Mouse (Mus musculus) forebrain, postnatal 0 days (tissue): ENCODE measurements around the gene Cipc. TPM values are rescaled to one million over a fixed set of nuclear protein-coding genes. Genes with fewer than 3 reads are reported as not detected.

Experiments used
- ATAC-seq: fragments of 200-750 bp; cut with Nextera tagmentation; 2 replicates; pipeline ENCODE4 v1.8.0; 2017; ENCODE audit warnings: mild to moderate bottlenecking, moderate library complexity
- DNase-seq: peaks from one replicate; pipeline ENCODE4 v3.0.0-alpha.2; 2015
- H3K27ac ChIP-seq: fragments of 300-500 bp; sonication (generic); 2 replicates; pipeline ENCODE4 v1.5.1; 2014; ENCODE audit warnings: low read depth, mild to moderate bottlenecking, antibody characterized with exemption, low read length, moderate library complexity, mixed read lengths
- H3K27me3 ChIP-seq: fragments of 300-500 bp; sonication (generic); 2 replicates; pipeline ENCODE4 v1.6.1; 2014; ENCODE audit warnings: mild to moderate bottlenecking, low read length, mixed read lengths; ENCODE audit not compliant: insufficient read depth
- H3K36me3 ChIP-seq: fragments of 300-500 bp; sonication (generic); 2 replicates; pipeline ENCODE4 v1.6.1; 2014; ENCODE audit warnings: mild to moderate bottlenecking, moderate library complexity; ENCODE audit not compliant: insufficient read depth
- H3K4me1 ChIP-seq: fragments of 300-500 bp; sonication (generic); 2 replicates; pipeline ENCODE4 v1.6.1; 2014; ENCODE audit warnings: antibody characterized with exemption; ENCODE audit not compliant: insufficient read depth
- H3K4me2 ChIP-seq: fragments of 300-500 bp; sonication (generic); 2 replicates; pipeline ENCODE4 v1.6.1; 2014; ENCODE audit warnings: low read depth, mild to moderate bottlenecking, moderate library complexity
- H3K4me3 ChIP-seq: fragments of 300-500 bp; sonication (generic); 2 replicates; pipeline ENCODE4 v1.5.1; 2014; ENCODE audit warnings: low read depth, low read length, mixed read lengths
- H3K9ac ChIP-seq: fragments of 300-500 bp; sonication (generic); 2 replicates; pipeline ENCODE4 v1.6.1; 2014; ENCODE audit warnings: mild to moderate bottlenecking
- H3K9me3 ChIP-seq: fragments of 300-500 bp; sonication (generic); 2 replicates; pipeline ENCODE4 v1.6.1; 2016; ENCODE audit warnings: low read length
- CTCF ChIP-seq: sonication (generic); IDR thresholded peaks from 2 replicates; pipeline ENCODE4 v1.5.1; 2016; ENCODE audit warnings: antibody characterized with exemption, control low read depth, low read depth
- WGBS: fragments of 180-500 bp; shearing (Covaris S2); extraction: QIAGEN DNeasy Blood & Tissue Kit; methylation state at CpG from one replicate; pipeline ENCODE4 v1.1.7; 2014; 5-methylcytosine and 5-hydroxymethylcytosine counted together
- polyA plus RNA-seq: library from polyadenylated mRNA; unstranded; fragments of >200 nt; fragmentation: Nextera tagmentation; extraction: Ambion mirVana; gene quantifications from 2 replicates; pipeline ENCODE4 v1.2.1, GENCODE M21; 2015
- total RNA-seq: library from RNA; depleted of rRNA; stranded (reverse); fragments of >200 nt; gene quantifications from 2 replicates; pipeline ENCODE4 v1.2.3, GENCODE M21; 2014

The Cipc gene
- total and polyA plus RNA-seq, 2 experiments from 2014 or later = 38.1 to 62.9 TPM

GRCm38 (mm10) chr12:86971089-86971488 lies 24.2 kb downstream of the Cipc start:
- peaks cover 5% of the 10 kb centered on the region for H3K4me1 ChIP-seq
- no peaks in the 10 kb centered on the region for H3K9me3 ChIP-seq
- TF ChIP-seq CTCF = no peak
- ATAC-seq (no peak), DNase-seq (no peak)
- no peak overlapping the region for H3K4me2 ChIP-seq
- no peak overlapping the region for H3K27ac ChIP-seq
- no peaks in the 10 kb centered on the region for H3K27me3 ChIP-seq
- WGBS = 93% methylated on average over 7 of the region's 7 CpGs
- no peak overlapping the region for H3K9ac ChIP-seq
- no peaks in the 10 kb centered on the region; the same call in 1 of the 2 replicates for H3K36me3 ChIP-seq
- no peak overlapping the region for H3K4me3 ChIP-seq

GRCm38 (mm10) chr12:86973216-86973615 lies 26.4 kb downstream of the Cipc start:
- 16% methylated on average over 7 of the region's 7 CpGs for WGBS
- Histone ChIP-seq H3K9ac (no peak overlapping the region), H3K4me2 (no peak overlapping the region), H3K36me3 (no peaks in the 10 kb centered on the region; the same call in 1 of the 2 replicates), H3K4me3 (no peak overlapping the region), H3K4me1 (peaks cover 5% of the 10 kb centered on the region), H3K27me3 (no peaks in the 10 kb centered on the region), H3K27ac (0 out of 2 replicates have a peak overlapping the region, but pooled peaks have one; percentile 15), H3K9me3 (no peaks in the 10 kb centered on the region)
- DNase-seq = peak; percentile 60
- no peak for ATAC-seq
- no peak for TF ChIP-seq CTCF

- Histone ChIP-seq H3K4me3 (no peak overlapping the region), H3K27ac (no peak overlapping the region), H3K27me3 (no peaks in the 10 kb centered on the region), H3K9ac (no peak overlapping the region), H3K36me3 (no peaks in the 10 kb centered on the region; the same call in 1 of the 2 replicates), H3K4me2 (no peak overlapping the region), H3K9me3 (no peaks in the 10 kb centered on the region), H3K4me1 (peaks cover 5% of the 10 kb centered on the region)
- ATAC-seq = no peak
- 16% methylated on average over 8 of the region's 8 CpGs for WGBS
- DNase-seq = no peak
- no peak for TF ChIP-seq CTCF
Measured at GRCm38 (mm10) chr12:86973706-86974105, 26.9 kb downstream of the Cipc start.

- Histone ChIP-seq H3K9me3 (no peaks in the 10 kb centered on the region), H3K4me1 (peaks cover 5% of the 10 kb centered on the region)
- 4% methylated on average over 40 of the region's 40 CpGs for WGBS
Measured at GRCm38 (mm10) chr12:86974387-86975288, 27.8 kb downstream of the Cipc start.

GRCm38 (mm10) chr12:86975761-86976160 lies 28.9 kb downstream of the Cipc start:
- Histone ChIP-seq H3K9ac (no peak overlapping the region), H3K4me3 (no peak overlapping the region), H3K9me3 (no peaks in the 10 kb centered on the region), H3K4me2 (no peak overlapping the region), H3K27me3 (no peaks in the 10 kb centered on the region), H3K27ac (no peak overlapping the region), H3K4me1 (peaks cover 5% of the 10 kb centered on the region), H3K36me3 (no peaks in the 10 kb centered on the region; the same call in 1 of the 2 replicates)
- 44% methylated on average over 10 of the region's 10 CpGs for WGBS
- no peak for DNase-seq
- no peak for TF ChIP-seq CTCF
- no peak for ATAC-seq

More at GRCm38 (mm10) chr12:86974387-86975288, 27.8 kb downstream of the Cipc start:
- TF ChIP-seq CTCF = peak; percentile 95
- no peaks in the 10 kb centered on the region for H3K27me3 ChIP-seq
- ATAC-seq (peak; percentile 86), DNase-seq (peak; percentile 73)
- peak overlapping the region; percentile 63 for H3K4me2 ChIP-seq
- H3K27ac ChIP-seq = peak overlapping the region; percentile 40; the same call in 1 of the 2 replicates
- H3K36me3 ChIP-seq = no peaks in the 10 kb centered on the region; the same call in 1 of the 2 replicates
- H3K4me3 ChIP-seq = peak overlapping the region; percentile 32
- peak overlapping the region; percentile 62 for H3K9ac ChIP-seq

GRCm38 (mm10) chr12:86976511-86977168 lies 29.8 kb downstream of the Cipc start:
- ATAC-seq = no peak
- no peak overlapping the region for H3K9ac ChIP-seq
- no peak overlapping the region for H3K4me2 ChIP-seq
- no peaks in the 10 kb centered on the region; the same call in 1 of the 2 replicates for H3K36me3 ChIP-seq
- H3K9me3 ChIP-seq = no peaks in the 10 kb centered on the region
- H3K27me3 ChIP-seq = no peaks in the 10 kb centered on the region
- 69% methylated on average over 6 of the region's 6 CpGs for WGBS
- no peak overlapping the region for H3K27ac ChIP-seq
- peaks cover 5% of the 10 kb centered on the region for H3K4me1 ChIP-seq
- no peak overlapping the region for H3K4me3 ChIP-seq
- peak; percentile 59 for TF ChIP-seq CTCF
- DNase-seq = no peak
